ENCODE assay signal across 8 mouse cellular contexts in genomic region chr3:54692202-54693055, GRCm38 (mm10). TPM values are rescaled to one million over a fixed set of nuclear protein-coding genes. Genes with fewer than 3 reads are reported as not detected.
DNase-seq lines count a peak whose midpoint lies in the region; ATAC-seq and TF ChIP-seq lines count a peak whose summit lies in the region.

TSS of gene Supt20 (plus strand) at chr3:54692807.

- no peak for TF ChIP-seq CTCF in kidney, postnatal 0 days (IDR thresholded peaks at IDR 0.05; ENCODE audit: low read depth)

- peak within 1 kb of the TSS; percentile 77 for H3K4me3 ChIP-seq in heart, embryonic 12.5 days
- peak within 1 kb of the TSS; percentile 81 for H3K4me3 ChIP-seq in kidney, postnatal 0 days (replicated peaks; ENCODE audit: low read depth, low read length)
- H3K4me3 ChIP-seq in liver, embryonic 11.5 days (ENCODE audit: low read depth, low read length), result peak within 1 kb of the TSS; percentile 68
- peak within 1 kb of the TSS; percentile 56 for H3K4me3 ChIP-seq in stomach, embryonic 14.5 days (ENCODE audit: low read depth, low read length)

- H3K4me2 ChIP-seq in heart, embryonic 12.5 days, result peak within 1 kb of the TSS; percentile 79
- peak within 1 kb of the TSS; percentile 83 for H3K4me2 ChIP-seq in kidney, postnatal 0 days (ENCODE audit: low read length)
- peak within 1 kb of the TSS; percentile 90 for H3K4me2 ChIP-seq in liver, embryonic 11.5 days
- peak within 1 kb of the TSS; percentile 81 for H3K4me2 ChIP-seq in stomach, embryonic 14.5 days (replicated peaks; ENCODE audit: low read depth, low read length)

- H3K9ac ChIP-seq in heart, embryonic 12.5 days, result peak within 1 kb of the TSS; percentile 79
- H3K9ac ChIP-seq in kidney, postnatal 0 days (ENCODE audit: low read depth, low read length), result peak within 1 kb of the TSS; percentile 78
- peak within 1 kb of the TSS; percentile 78 for H3K9ac ChIP-seq in liver, embryonic 11.5 days (ENCODE audit: low read depth, low read length)
- H3K9ac ChIP-seq in stomach, embryonic 14.5 days (replicated peaks; ENCODE audit: low read depth, low read length), result peak within 1 kb of the TSS; percentile 46

- H3K27ac ChIP-seq in heart, embryonic 12.5 days (ENCODE audit: poor library complexity, severe bottlenecking), result peak within 1 kb of the TSS; percentile 87
- peak within 1 kb of the TSS; percentile 93 for H3K27ac ChIP-seq in kidney, postnatal 0 days
- H3K27ac ChIP-seq in liver, embryonic 11.5 days (ENCODE audit: low read depth, low read length), result peak within 1 kb of the TSS; percentile 80
- peak within 1 kb of the TSS; percentile 64 for H3K27ac ChIP-seq in stomach, embryonic 14.5 days (ENCODE audit: low read length)

- H3K4me1 ChIP-seq in heart, embryonic 12.5 days (replicated peaks), result 0 out of 2 replicates have a peak, but pooled peaks cover 3% of the 10 kb centered on the region
- H3K4me1 ChIP-seq in kidney, postnatal 0 days (replicated peaks; ENCODE audit: insufficient read depth, low read length), result no peaks in the 10 kb centered on the region
- 0 out of 2 replicates have a peak, but pooled peaks cover 2% of the 10 kb centered on the region for H3K4me1 ChIP-seq in liver, embryonic 11.5 days (replicated peaks; ENCODE audit: control insufficient read depth, insufficient read depth, low read length)
- peaks cover 5% of the 10 kb centered on the region; the same call in 1 of the 2 replicates for H3K4me1 ChIP-seq in stomach, embryonic 14.5 days (ENCODE audit: control insufficient read depth, insufficient read depth, low read length)

- peak; percentile 97 for ATAC-seq in erythroid progenitor cell, adult 5-6 weeks (replicated peaks; ENCODE audit: low FRiP score, poor library complexity, severe bottlenecking)
- peak; percentile 99 for ATAC-seq in heart, embryonic 12.5 days (ENCODE audit: insufficient number of reproducible peaks, low FRiP score)
- ATAC-seq in kidney, postnatal 0 days (replicated peaks; ENCODE audit: low FRiP score, low read depth), result peak; percentile 99
- ATAC-seq in liver, embryonic 11.5 days (replicated peaks; ENCODE audit: low FRiP score), result peak; percentile 99
- ATAC-seq in stomach, embryonic 14.5 days (ENCODE audit: insufficient number of reproducible peaks, insufficient read depth, low FRiP score, low read depth), result peak; percentile 99

- no peaks in the 10 kb centered on the region for H3K27me3 ChIP-seq in heart, embryonic 12.5 days (replicated peaks)
- H3K27me3 ChIP-seq in kidney, postnatal 0 days (ENCODE audit: insufficient read depth, low read length), result no peaks in the 10 kb centered on the region
- H3K27me3 ChIP-seq in liver, embryonic 11.5 days (replicated peaks; ENCODE audit: control insufficient read depth, insufficient read depth, low read length), result no peaks in the 10 kb centered on the region
- no peaks in the 10 kb centered on the region for H3K27me3 ChIP-seq in stomach, embryonic 14.5 days (ENCODE audit: control insufficient read depth, insufficient read depth, low read length)

- no peaks in the 10 kb centered on the region for H3K9me3 ChIP-seq in heart, embryonic 12.5 days (replicated peaks)
- H3K9me3 ChIP-seq in kidney, postnatal 0 days (replicated peaks; ENCODE audit: low read length), result no peaks in the 10 kb centered on the region
- no peaks in the 10 kb centered on the region for H3K9me3 ChIP-seq in liver, embryonic 11.5 days (ENCODE audit: control insufficient read depth, low read length)
- no peaks in the 10 kb centered on the region for H3K9me3 ChIP-seq in stomach, embryonic 14.5 days (ENCODE audit: control insufficient read depth, low read depth, low read length)

- peak; percentile 97 for DNase-seq in CD4-positive helper T cell, adult 2 months (ENCODE audit: low read depth, low spot score)
- DNase-seq in brain, embryonic 18.5 days (ENCODE audit: low read depth, low spot score), result peak; percentile 91
- peak; percentile 99 for DNase-seq in kidney, postnatal 0 days (ENCODE audit: low spot score)
- DNase-seq in liver, embryonic 11.5 days (ENCODE audit: low spot score), result peak; percentile 86
- DNase-seq in naive thymus-derived CD4-positive, alpha-beta T cell, adult 2 months (ENCODE audit: low read depth), result peak; percentile 95

- peaks cover 23% of the 10 kb centered on the region for H3K36me3 ChIP-seq in heart, embryonic 12.5 days
- peaks cover 10% of the 10 kb centered on the region; the same call in 1 of the 2 replicates for H3K36me3 ChIP-seq in kidney, postnatal 0 days (ENCODE audit: insufficient read depth, low read length)
- H3K36me3 ChIP-seq in liver, embryonic 11.5 days (ENCODE audit: control insufficient read depth, insufficient read depth, low read length), result peaks cover 8% of the 10 kb centered on the region; the same call in 1 of the 2 replicates
- H3K36me3 ChIP-seq in stomach, embryonic 14.5 days (ENCODE audit: control insufficient read depth, insufficient read depth, low read length), result peaks cover 15% of the 10 kb centered on the region

- WGBS in heart, embryonic 12.5 days, result 1% methylated on average over 65 of the region's 65 CpGs
- 2% methylated on average over 65 of the region's 65 CpGs for WGBS in kidney, postnatal 0 days
- 1% methylated on average over 65 of the region's 65 CpGs for WGBS in liver, embryonic 11.5 days
- WGBS in stomach, embryonic 14.5 days, result 2% methylated on average over 65 of the region's 65 CpGs

RNA-seq across cellular contexts. Expression of gene Supt20, which starts in this region (rescaled TPM):
- total RNA-seq in erythroid progenitor cell, adult 5-6 weeks (2015; ENCODE audit: low replicate concordance), result 82.2 and 85.1 TPM in 2 replicates
- 54.3 and 68.4 TPM in 2 replicates for total RNA-seq in erythroid progenitor cell, adult 5-6 weeks (2017; ENCODE audit: low replicate concordance)
- polyA plus RNA-seq in heart, embryonic 12.5 days (2016; fragmentation: Nextera tagmentation; extraction: Ambion mirVana), result 76.3 and 82.2 TPM in 2 replicates
- 69.0 and 73.9 TPM in 2 replicates for polyA plus RNA-seq in kidney, postnatal 0 days (2015; fragmentation: Nextera tagmentation; extraction: Ambion mirVana)
- polyA plus RNA-seq in liver, embryonic 11.5 days (2014; fragmentation: Nextera tagmentation; extraction: Ambion mirVana), result 84.6 and 91.2 TPM in 2 replicates
- polyA plus RNA-seq in stomach, embryonic 14.5 days (2014; fragmentation: Nextera tagmentation; extraction: Ambion mirVana), result 111 and 120 TPM in 2 replicates

Comparison
In these comparisons a context has a peak if more than half of its experiments do, and no peak if none do; other contexts are left out.
1. Peak in every context shown above with its lines: DNase-seq, ATAC-seq, H3K4me3 ChIP-seq and H3K27ac ChIP-seq.